Mouse (Mus musculus): ENCODE measurements around the gene Ensa.
A peak's percentile ranks its signal among the peaks of the same experiment; 100 is the strongest.
"Not testable (repeated sequence)": the region's sequence is repeated elsewhere in the genome, so short reads cannot be mapped to it uniquely, and the experiment has no call there.

The Ensa gene

DNA sequence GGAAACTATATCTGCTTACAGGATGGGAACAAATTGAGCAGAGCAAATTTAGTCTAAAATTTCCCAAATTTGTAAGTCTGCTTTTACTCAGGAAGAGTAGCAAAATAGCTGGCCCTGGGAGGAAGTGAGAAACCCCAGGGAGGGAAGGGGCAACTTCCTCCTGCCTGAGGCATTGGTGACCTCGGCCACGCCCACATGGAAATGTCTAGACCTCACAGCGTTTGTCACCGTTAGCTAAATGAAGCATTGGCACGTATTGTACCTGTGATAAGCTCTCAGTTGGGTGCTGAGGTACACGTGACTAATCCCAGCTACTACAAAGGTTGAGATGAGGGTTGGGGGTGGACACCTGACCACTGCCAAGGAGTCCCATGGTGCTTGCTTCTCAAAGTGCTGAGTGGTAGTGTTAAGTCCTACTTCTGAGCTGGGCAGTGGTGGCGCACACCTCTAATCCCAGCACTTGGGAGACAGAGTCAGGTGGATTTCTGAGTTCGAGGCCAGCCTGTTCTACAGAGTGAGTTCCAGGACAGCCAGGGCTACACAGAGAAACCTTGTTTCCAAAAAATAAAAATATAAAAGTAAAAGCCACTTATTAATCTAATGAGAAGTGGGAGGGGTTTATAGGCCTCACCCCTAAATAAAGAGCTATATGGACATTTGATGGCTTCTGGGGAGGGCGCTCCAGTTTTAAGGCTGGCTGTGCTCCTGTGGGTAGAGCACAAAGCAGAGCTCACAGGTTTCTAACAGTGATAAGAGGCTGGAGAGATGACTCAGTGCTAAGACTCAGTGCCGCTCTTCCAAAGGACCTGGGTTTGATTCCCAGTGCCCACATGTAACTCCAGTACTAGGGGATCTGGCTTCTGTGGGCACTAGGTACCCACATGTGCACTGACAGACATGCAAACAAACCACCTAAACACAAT, 20.8 kb downstream of the Ensa start:
- no peak for DNase-seq

DNA sequence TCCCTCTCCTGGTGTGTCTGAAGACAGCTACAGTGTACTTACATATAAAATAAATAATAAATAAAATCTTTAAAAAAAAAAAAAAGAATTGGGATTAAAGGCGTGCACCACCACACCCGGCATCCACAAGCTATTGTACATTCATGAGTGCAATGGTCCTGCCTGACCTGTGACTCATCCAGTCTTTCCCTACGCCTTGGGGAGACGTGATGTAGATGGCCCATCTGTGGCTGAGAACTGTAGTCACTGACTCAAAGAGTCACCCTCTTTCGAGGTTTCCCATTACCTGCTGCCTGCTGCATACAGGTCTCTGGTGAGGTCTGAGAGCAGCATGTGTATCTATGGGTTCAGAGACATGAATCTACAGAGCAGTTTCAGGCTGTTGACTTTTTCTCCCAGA, 23.2 kb downstream of the Ensa start:
- no peak for DNase-seq

DNA sequence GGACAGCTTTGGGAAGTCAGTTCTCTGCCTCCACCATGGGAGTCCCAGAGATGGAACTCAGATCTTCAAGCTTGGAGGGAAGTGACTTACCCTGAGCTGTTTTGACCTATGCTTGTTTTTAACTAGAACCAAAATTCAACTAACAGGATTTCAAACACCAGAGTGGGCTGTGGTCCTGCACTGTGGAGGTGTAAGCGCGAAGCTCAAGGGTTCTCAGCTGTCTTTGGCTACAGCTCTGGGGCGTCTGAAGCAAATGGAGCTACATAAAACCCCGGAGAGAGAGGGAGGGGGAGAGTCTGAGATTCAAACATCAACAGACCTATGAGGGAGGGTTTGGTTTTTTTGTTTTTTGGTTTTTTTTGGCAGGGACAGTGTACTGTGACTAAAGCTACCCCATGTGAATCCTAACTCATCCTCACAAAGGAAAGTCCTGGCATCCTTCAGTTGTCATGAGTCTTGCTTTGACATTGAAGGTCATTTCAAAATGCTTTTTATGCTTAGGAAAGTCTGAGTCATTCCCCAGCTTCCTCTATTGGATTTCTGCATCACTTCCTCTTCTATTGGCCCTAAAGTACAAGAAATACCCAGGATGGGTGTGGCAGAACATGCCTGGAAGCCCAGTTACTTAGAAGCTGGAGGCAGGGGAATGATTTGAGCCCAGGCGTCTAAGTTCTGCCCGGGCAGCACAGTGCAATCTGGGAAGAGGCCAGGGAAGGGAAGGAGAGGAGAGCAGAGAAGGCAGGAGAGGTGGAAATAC, 25.7 kb downstream of the Ensa start:
- no peak for DNase-seq

DNA sequence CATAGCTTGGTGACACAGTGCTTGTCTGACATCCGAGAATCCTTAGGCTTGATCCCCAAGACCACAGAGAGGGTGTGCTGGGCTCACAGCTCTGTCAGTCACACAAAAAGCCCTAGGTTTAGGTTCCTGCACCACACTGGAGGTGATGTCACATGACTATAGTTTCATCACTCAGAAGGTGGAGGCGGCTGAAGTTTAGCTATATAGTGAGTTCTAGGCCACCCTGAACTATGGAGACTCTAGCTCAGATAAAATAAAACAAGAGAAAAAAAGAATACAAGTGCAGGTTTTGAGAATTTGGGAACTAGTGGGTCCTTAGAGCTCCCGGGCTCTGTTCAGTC, 26.2 kb downstream of the Ensa start:
- no peak for DNase-seq

DNA sequence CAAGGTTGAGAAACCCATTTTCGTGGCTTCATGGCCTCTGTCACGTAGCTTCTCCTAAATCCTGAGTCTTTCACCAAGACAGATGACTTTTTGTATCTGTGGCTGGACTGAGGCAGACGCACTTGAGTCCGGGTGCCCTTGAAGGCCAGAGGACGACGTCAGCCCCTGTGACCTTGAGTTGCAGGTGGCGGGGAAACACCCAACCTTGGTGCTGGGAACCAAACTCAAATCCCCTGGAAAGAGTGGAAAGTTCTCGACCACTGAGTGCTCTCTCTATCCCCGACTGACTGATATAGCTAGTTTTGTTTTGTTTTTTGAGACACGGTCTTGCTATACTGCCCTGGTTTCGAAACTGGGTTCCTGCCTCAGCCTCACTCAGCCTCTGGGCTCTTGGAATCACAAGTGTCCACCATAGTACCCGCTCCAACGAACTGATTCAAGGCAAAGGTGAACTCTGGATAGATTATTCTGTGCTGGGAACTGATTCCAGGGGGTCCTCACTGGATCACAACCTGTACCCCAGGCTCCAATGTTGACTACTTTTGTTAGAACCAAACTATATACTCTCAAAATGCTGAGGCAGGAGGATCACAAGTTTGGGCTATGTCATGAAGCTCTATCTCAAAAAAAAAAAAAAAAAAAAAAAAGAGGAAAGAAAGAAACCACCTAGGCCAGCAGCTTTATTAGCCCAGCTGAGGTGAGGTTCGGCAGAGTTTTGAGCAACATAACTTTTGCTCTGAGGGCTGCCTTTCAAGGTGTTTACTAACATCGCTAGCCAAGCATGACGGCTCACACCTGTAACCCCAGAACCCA, 26.8 kb downstream of the Ensa start:
- no peak for DNase-seq

DNA sequence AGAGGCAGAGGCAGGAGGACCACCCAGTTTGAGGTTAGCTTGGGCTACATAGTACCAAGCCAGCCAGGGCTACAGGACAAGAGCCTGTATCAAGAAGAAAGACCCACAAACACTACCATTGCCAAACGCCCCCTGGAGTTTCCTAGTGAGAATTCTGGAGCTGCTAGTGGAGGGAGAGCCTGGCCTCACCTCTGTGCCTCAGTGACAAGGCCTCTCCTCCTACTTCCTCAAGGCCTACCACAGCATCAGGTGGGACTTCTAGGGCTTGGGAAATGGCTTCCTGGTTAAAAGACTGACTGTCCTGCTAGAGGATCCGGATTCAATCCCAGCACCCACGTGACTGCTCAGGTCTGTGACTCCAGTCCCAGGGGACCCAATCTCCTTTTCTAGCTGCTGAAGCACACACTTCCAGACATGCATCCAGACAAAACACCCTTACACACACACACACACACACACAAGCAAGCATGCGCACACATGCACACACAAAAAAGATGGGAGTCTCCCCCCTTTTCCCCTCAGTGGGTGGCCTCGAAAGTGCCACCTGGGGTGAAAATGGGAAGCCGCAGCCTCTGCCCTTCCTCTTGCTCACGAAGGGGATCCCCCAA, 27.5 kb downstream of the Ensa start:
- no peak for DNase-seq

DNA sequence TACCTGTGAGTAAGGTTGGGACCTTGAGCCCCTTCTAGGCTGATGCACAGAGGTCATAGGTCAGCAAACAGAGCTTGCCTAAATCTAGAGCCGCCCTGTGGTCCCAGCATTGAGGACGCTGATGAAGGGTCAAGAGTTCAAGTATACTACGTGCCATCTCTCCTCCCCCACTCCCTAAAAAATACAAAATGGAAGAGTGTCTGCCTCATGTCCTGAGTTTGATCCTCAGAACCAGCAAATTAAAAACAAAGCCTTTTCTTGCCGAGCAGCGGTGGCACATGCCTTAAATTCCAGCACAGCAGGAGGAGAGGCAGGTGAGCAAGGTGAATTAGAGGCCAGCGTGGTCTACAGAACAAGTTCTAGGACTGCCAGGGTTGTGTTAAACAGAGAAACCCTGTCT, 28.1 kb downstream of the Ensa start:
- DNase-seq = no peak

DNA sequence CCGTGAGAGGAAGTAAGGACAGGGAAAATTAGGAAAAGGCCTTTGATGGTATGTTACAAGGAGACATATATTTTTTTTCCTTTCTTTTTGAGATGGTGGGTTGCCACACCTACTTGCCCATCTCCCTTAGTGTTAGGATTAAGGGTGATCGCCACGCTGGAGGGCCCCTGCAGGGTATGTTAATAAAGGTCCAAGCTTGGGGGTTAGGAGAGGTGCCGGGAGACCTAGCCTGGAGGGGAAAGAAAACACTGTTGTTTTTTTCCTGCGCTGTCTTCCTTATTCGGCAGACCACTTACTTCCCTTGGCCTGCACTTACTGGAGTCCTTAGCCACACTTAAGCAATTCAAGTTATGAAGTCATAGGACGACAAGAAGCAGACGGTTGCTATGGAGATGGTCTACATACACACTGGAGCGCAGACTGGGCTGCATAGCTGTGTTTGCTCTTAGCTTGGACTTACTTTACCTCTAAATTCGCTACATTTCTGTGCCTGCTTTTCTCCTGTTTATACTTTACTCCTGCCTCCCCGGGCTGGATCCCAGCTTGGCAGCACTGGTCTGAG, 28.8 kb downstream of the Ensa start:
- peak; percentile 52 for DNase-seq

DNA sequence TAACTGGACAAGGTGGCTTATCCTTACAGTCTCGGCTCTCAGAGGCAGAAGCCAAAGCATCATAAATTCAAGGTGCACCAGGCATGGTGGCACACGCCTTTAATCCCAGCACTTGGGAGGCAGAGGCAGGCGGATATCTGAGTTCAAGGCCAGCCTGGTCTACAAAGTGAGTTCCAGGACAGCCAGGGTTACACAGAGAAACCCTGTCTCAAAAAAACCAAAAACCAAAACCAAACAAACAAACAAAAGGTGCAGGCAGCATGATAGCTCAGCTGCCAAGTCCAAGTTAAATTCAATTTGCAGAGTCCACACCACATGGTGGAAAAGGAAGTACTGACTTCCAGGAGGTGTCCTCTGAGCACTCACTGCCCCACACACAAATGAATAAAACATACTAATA, 29.6 kb downstream of the Ensa start:
- DNase-seq = not testable (repeated sequence)

DNA sequence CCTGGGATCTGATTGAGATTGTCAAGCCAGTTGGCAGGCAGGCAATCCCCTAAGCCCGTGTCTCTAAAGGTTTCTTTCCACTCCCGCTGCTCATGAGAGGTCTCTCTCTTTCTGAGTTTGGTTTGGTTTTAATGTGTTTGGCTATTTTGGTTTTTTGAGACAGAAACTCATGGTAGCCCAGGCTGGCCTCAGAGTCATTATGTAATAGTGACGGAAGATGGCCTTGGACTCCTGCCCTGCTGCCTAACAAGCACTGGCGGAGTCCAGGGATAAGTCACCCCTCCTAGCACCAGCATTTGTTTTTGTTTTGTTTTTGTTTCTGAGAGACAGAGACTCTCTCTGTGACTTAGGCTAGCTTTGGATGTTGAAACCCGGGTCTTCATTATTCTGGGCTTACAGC, 30.6 kb downstream of the Ensa start:
- no peak for DNase-seq

DNA sequence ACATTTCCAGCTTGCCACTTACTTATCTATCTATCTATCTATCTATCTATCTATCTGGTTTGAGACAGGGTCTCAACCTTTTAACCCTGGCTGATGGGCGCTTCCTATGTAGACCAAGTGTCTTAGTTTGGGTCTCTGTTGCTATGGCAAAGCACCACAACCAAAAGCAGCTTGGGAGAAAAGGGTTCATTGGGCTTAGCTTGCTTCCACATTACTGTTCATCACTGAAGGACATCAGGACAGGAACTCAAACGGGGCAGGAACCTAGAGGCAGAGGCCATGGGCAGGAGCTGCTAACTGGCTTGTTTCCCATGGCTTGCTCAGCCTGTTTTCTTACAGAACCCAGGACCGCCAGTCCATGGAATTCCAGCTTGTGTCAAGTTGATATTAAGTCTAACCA, 32.3 kb downstream of the Ensa start:
- DNase-seq = no peak

DNA sequence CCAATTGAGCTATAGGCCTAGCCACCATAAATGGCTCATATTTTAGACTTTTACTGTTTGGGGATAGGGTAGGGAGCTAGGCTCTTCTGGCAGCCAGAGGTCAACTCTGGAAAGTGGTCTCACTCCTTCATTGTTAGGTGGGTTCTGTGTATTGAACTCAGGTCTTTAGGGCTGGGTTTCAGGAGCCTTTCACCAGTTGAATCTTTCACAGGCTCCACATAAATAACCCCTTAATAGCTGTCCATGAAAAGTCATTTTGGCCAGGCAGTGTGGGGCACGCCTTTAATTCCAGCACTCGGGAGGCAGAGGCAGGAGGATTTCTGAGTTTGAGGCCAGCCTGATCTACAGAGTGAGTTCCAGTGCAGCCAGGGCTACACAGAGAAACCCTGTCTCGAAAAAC, 32.9 kb downstream of the Ensa start:
- DNase-seq = no peak

DNA sequence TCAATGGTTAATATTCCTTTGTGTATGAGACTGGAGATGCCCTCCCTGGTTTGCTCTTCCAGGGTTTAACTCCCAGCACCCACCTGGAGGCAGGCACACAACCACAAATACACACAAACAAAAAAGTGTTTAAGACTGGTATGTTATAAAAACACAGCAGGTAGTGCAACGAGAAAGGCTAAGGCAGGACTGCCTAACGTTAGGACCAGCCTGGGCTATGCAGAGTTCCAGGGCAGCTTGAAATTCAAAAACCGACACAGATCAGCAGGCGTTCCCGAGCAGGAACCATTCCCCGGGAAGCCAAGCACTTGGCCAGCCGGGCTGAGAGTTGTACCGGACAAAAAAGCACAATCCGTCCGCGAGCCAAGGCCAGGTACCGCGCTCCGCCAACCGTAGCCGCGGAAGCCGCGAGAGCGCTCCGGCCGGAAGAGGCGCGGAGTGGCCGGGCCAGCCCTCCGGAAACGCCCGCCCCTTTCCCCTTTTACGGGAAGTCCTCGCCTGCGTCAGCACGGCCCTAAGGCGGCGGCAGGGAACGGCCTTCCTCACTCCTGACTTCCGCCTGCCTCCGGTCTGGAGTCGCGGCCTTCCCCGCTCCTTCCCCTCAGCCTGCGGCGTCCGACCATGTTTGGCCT, 33.6 kb downstream of the Ensa start, which contains the start of gene Mcl1:
Mcl1 (plus strand) TSS at position 553 of the 632 bp plus-strand sequence.
- DNase-seq = peak; percentile 97

DNA sequence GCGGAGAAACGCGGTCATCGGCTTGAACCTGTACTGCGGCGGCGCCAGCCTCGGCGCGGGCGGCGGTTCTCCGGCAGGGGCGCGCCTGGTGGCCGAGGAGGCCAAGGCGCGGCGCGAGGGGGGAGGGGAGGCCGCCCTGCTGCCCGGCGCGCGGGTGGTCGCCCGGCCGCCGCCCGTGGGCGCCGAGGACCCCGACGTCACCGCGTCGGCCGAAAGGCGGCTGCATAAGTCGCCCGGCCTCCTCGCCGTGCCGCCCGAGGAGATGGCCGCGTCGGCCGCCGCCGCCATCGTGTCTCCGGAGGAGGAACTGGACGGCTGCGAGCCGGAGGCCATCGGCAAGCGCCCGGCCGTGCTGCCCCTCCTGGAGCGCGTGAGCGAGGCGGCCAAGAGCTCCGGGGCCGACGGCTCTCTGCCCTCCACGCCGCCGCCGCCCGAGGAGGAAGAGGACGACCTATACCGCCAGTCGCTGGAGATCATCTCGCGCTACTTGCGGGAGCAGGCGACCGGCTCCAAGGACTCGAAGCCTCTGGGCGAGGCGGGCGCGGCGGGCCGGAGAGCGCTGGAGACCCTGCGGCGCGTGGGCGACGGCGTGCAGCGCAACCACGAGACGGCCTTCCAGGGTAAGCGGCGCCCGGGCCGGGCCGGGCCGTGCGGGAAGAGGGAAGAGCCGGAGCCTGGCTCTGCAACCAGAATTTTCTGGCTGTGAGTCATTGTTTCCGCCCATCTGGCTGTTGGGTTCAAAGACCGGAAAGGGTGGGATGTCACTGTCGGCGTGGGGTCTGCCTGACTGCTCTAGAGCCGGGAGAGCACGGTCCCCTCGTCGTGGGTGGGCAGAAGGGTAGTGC, 34.3 kb downstream of the Ensa start:
- DNase-seq = peak; percentile 90

DNA sequence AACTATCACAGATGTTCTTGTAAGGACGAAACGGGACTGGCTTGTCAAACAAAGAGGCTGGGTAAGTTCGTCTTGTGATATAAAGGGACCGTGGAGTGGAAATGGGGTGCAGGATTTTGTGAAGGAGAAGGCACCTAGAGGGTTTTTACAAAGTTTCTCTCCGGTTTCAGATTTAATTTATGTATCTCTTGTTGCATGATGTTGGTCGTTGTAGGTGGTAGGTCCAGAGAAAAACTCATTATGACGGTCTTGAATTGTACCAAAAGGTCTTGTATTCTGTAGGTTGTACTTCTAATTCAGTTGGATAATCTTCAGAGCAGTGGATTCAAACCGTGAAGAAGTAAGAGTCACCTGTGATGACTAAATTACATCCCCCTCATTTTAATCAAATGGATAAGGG, 35.2 kb downstream of the Ensa start:
- DNase-seq = no peak

DNA sequence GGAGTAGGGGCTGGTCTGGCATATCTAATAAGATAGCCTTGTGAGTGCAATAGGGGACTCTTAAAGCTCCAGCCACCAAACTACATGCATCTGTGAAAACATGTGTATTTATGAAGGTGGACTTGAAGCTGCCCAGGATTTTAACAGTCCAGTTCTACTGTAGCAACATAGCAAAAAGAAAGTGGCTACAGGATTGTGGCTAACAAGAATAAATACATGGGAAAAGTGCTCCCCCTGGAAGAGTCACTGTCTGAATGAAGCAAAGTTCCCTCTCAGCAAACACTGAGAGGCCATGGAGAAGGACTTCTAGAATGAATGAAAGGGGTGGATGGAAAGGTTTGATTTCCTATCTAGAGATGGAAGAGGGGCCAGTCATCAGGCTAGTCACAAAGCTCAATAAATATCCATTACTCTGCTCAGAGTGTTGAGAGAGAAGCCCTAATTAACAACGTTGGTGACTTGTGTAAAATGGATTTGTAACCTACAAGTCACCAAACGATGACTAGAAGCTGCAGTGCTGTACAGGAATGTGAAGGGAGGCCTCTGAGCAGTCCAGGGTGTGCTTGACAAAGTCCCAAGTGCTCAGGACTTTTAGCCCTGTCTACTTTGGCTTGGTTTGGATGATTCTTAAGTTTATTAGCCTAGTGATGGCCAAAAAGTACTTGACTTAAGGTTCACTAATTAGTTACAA, 36.1 kb downstream of the Ensa start:
- DNase-seq = no peak

DNA sequence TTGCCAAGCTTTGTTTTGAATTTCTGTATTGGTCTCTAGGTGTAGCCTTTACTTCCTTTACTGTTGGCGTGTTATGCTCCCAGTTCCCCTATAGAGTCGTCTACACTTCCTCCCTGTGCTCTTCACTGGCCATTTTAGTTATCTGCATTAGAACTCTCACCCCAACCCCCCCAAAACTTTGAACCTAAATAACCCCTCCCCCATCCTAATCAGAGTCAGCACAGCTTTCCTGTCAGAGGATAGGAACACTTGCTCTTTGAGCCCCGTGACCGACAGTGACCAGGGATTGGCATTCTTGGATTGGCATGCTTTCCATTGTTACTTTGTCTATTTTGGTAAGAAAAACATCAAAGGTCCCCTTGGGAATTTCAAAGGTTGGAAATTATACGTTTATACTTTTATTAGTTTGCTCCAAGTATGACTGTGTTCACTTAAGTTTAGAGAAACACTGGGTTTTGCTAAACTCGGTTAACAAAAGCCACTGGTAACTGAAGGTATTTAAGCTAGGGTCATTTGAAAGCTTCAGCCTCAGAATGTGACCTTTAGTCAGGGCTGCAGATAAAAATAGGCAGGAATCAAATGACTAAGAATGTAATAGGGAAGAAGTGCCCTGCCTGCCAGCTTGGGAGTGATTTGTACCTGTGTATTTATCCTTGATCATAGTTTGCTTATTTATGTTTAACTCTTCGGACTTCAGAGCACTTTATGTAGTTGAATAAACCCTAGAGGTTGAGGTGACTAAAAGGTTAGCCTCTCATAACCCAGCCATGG, 37.3 kb downstream of the Ensa start:
- no peak for DNase-seq

DNA sequence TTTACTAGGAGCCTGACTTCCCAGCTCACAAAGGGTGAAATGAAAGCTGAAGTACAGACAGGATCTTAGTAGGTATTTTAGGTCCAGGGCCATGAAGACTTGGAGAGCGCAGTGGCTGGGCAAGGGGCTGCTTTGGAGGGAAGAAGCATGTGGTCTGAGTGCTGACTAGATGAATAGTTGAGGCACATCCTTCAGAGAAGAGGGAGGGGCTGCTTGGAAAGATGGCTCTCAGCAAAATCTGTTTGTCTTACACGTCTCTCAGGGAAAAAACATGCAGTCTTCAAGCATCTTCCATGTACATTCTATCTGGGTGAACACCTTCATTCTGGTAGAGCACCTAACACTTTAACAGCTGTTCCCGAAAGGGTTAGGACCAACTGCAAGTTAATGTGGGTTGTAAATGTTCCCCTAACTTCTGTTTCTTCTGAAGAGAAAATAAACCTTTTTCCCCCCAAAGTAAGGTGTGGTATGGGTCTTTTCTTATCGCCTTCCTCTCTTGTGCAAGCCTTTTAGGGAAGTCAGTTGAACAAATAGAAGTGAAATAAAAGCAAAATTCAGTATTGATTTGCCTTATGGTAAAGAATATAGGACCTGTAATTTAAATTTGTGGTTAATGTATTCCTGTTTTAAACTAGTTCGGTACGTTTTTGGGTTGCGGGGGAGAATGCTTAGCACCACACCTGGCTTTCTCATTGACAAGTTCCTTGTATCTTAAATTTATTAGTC, 38.1 kb downstream of the Ensa start:
- DNase-seq = no peak

DNA sequence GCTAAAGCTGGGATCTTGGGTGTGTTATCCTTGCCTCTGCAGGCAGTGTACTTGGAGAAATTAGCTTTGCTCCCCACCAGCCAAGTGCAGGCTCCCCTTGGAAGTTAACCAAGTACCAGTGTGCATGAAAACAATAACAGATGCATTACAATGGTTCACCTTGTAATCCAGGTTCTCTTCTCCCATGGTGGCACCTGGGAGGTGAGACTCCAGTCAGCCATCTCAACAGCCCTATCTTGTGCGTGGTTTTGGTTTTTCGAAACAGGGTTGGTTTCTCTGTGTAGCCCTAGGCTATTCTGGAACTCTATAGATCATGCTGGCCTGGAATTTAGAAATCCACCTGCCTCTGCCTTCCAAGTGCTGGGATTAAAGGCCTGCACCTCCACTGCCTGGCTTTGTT, 38.7 kb downstream of the Ensa start:
- no peak for DNase-seq

Data from retina, postnatal 1 day (tissue).